Mouse (Mus musculus) activated CD4-positive, CD25-positive, alpha-beta regulatory T cell, adult 9 weeks (primary cell): ENCODE results near the gene Gpkow. TPM values are rescaled to one million over a fixed set of nuclear protein-coding genes. Genes with fewer than 3 reads are reported as not detected.

Experiments used
- polyA plus RNA-seq: library from polyadenylated mRNA; unstranded; fragments of 100-300 nt; shearing (Covaris generic); gene quantifications from one replicate; pipeline ENCODE4 v1.2.1, GENCODE M21; 2017

Gene Gpkow
- 69.0 TPM for polyA plus RNA-seq

GRCm38 (mm10) chrX:7696954-7697381 is at the start of gene Gpkow:
TSS of gene Gpkow (plus strand) at chrX:7697131.

DNA sequence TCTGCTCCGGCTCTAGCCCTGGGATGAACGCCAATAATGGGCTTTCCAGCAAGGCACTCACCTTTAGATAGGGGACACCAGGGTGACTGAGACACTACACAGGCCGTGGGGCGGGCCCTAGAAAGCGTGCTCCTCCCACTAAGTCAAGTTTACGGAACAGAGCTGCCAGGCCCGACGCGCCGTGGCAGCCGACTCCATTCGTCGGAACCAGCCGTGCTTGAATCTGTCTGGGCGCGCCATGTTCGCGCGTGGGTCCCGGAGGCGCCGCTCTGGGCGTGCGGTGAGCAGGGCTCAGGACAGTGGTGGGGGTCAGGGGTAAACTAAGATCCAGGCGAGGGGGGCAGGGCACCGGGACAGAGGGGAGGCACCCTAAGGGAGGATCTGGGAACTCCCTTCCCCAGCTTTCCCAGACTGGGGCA is 39.7 kb upstream of the Gpkow start, which contains the start of gene Prickle3:
TSS of gene Prickle3 (plus strand) at position 40 of the 419 bp plus-strand sequence.

DNA sequence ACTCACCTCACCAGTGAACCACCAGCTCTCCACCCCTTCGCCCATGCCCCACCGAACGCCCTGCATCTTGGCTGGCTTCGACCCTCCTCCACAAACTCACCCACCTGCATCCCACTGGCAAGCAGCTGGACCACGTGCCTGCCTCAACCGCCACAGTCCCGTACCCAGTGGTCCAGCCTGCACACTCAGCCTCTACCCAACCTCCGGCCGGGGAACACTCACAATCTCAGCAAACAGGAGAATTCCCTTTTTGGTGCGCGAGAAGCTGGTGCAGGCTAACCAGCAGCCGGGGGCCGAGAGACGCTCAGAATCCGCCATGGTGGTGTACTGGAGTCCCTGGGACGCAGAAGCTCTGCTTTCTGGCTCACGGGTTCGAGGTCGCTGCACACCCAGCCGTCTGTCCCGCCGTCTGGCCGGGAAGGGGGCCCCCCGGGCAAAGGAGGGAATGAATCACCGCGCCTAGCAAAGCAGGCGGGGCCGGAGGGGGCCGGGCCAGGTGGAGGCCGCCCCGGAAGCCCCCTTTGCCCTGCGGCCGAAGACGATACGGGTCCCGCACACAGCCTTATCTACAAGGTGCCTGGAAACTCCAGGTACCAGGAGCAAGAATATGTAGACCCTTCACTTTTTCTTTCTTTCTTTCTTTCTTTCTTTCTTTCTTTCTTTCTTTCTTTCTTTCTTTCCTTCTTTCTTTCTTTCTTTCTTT is 25.9 kb upstream of the Gpkow start, which contains the start of gene Plp2:
TSS of gene Plp2 (minus strand) at position 470 of the 703 bp plus-strand sequence.

GRCm38 (mm10) chrX:7680864-7681263 is 16.1 kb upstream of the Gpkow start, which contains the start of gene Magix:
TSS of gene Magix (minus strand) at chrX:7681251.

DNA sequence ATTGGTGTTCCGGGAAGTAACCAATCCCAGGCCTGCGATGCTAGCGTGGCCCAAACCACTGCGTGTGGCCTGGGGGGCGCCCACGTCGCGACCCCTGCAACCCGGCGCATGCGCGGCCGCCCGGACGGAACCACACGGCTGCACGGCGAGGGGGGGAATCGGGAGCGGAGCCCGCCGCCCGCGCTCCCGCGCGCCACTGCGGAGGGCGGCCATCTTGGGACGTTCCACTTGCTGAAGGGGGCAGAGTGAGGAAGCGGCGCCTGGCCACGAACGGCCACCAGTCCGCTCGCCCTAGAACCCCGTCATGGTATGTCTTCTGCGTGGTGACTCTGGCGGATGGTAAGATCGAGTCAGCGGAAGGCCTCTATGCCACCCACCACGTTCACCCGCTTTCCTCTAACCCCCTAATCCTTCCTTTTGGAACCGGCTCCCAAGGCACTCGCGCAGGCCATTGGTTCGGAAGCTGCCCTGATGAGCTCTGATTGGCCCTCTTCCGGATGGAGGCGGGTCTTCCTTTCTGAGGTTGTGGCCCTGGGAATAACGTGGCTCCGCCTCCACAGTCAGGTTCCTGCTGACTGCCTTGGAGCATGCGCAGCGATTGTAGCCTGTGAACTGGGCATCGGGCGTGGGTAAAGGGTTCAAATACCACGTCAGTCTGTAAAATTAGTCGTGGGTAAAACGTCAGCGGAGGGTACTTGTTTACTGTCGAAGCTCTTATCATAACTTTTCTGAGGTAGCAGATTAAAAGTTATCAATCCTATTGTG is 17.4 kb downstream of the Gpkow start, which contains the start of gene Wdr45:
TSS of gene Wdr45 (plus strand) at position 199 of the 765 bp plus-strand sequence.

DNA sequence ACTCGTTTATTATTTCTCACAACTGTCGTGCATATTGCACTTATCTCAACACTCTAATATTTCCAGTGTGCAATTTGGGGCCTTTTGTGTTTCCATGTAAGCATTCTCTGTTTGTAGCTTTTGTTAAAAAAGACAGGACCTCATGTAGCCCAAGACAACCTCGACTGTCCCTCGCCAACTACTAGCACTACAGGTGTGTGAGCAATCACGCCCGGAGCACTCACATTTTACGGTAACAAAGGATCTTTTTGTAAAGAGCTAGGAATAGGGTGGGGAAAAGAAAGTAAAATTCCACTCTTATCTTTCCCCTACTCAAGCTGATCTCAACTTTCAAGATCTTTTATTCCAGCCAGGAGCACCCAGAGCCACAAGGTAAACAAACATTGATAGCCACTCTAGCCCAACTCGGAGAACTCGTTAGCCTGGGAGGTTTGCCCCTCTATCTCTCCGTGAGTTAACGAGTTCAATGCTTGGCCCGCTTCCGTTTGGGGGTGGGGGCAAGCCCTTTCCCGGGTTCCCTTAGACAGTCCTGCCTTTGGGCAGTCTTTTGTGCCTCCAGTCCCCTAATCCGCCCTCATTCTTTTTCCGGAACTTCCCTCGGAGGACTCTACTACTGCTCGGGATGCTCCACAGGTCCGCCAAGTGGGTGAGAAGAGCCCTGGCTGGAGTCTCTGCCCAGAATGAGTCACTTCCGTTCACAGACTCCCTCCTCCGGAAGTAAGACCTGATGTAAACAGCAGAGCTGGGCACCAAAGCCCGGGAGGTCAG is 24.8 kb downstream of the Gpkow start, which contains the start of gene Gm45208:
TSS of gene Gm45208 (plus strand) at position 732 of the 768 bp plus-strand sequence.

DNA sequence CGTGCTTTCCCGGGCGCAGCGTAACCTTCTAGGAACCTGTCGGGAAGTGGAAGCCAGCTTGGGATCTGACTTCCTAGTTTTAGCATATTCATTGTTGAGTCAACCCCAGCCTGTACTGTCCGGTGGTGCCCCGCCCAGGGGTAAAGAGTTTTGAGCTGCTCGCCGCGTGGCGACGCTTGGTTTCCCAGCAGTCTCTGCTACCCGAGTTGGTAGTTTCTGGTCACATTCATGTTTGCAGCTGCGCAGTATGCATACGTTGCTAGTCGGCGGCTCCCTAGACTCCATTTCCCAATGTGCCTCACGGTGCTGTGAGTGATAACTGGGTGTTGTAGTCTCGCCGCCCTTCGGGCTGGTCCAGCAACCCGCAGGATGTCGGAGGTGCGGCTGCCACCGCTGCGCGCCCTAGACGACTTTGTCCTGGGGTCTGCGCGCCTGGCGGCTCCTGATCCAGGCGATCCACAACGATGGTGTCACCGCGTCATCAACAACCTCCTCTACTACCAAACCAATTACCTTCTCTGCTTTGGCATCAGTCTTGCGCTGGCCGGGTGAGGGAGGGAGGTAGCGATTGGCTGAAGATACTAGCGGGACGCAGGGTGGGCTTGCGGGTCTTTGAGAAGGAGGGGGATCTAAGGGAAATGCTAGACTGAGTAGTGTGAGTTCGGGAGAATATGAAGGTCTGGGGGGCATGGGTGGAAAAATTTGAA is 31.4 kb downstream of the Gpkow start, which contains the start of gene Praf2:
TSS of gene Praf2 (plus strand) at position 225 of the 707 bp plus-strand sequence.

DNA sequence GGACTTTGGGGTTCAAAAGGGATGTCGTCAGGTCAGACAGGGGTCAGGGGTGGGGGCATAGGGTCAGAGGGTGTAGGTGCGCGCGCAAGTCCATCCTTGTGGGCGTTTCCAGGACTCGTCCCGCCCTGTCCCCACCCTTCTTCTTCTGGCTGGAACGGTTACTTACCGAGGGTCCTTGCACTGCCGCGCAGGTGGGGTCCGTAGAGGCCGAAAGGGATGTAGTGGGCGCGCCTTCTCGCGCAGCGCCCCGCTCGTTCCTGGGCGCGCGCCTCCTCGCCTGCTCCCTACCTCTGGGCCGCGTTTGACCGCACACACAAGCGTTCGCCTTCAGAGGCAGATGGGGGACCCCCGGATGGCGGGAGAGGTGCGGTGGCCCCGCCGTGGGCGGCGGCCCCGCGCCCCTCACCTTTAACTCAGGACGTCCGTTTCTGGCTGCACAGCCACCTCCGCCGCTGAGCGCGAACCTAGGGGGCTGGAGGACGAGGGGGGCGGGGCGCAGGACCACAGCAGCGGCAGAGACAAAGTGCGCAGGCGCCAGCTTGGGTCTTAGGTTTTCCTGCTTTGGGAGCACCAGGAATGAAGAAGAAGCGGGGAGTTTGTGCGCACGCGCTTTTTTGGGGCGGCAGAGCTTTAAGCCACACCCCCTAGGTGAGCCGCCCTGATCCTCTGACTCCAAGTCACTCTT is 53.6 kb downstream of the Gpkow start, which contains the start of gene Ccdc120:
TSS of gene Ccdc120 (minus strand) at position 474 of the 685 bp plus-strand sequence.

Other genes with a start within 250 kb of the Gpkow start
- gene Foxp3, start 123.5 kb upstream of the Gpkow start, polyA plus RNA-seq = 118 TPM
- gene Ppp1r3f, start 122.8 kb upstream of the Gpkow start, polyA plus RNA-seq = 7.1 TPM
- gene Ccdc22, start 91.6 kb upstream of the Gpkow start, polyA plus RNA-seq = 23.9 TPM
- gene Cacna1f, start 90.0 kb upstream of the Gpkow start, polyA plus RNA-seq = not detected
- gene Syp, start 58.7 kb upstream of the Gpkow start, polyA plus RNA-seq = 19.6 TPM
- 35.1 TPM for gene Prickle3, start 39.9 kb upstream of the Gpkow start, polyA plus RNA-seq
- gene Plp2, start 25.7 kb upstream of the Gpkow start, polyA plus RNA-seq = 130 TPM
- gene Magix, start 15.9 kb upstream of the Gpkow start, polyA plus RNA-seq = not detected
- 85.0 TPM for gene Wdr45, start 17.2 kb downstream of the Gpkow start, polyA plus RNA-seq
- gene Gm45208, start 25.1 kb downstream of the Gpkow start, polyA plus RNA-seq = not detected
- gene Praf2, start 31.3 kb downstream of the Gpkow start, polyA plus RNA-seq = 35.0 TPM
- 0.70 TPM for gene Ccdc120, start 53.8 kb downstream of the Gpkow start, polyA plus RNA-seq
- gene Tfe3, start 65.4 kb downstream of the Gpkow start, polyA plus RNA-seq = 47.9 TPM
- 112 TPM for gene Gripap1, start 92.6 kb downstream of the Gpkow start, polyA plus RNA-seq
- gene Kcnd1, start 125.2 kb downstream of the Gpkow start, polyA plus RNA-seq = 1.1 TPM
- gene Otud5, start 144.2 kb downstream of the Gpkow start, polyA plus RNA-seq = 16.6 TPM
- gene Pim2, start 181.1 kb downstream of the Gpkow start, polyA plus RNA-seq = 75.3 TPM
- gene Slc35a2, start 186.9 kb downstream of the Gpkow start, polyA plus RNA-seq = 41.7 TPM
- gene Pqbp1, start 202.1 kb downstream of the Gpkow start, polyA plus RNA-seq = 155 TPM
- 154 TPM for gene Timm17b, start 202.2 kb downstream of the Gpkow start, polyA plus RNA-seq
- gene Gm10491, start 210.7 kb downstream of the Gpkow start, polyA plus RNA-seq = not detected
- not detected for gene Gm10490, start 212.4 kb downstream of the Gpkow start, polyA plus RNA-seq
- not detected for gene Pcsk1n, start 222.7 kb downstream of the Gpkow start, polyA plus RNA-seq
- not detected for gene Eras, start 231.5 kb downstream of the Gpkow start, polyA plus RNA-seq